Mouse (Mus musculus) CH12.LX (cell line): Measurements from ENCODE around the gene Serpinf1.

ENCODE experiments used
- CTCF ChIP-seq, 2 experiments: IDR thresholded peaks in 1 of 2; conservative IDR thresholded peaks in 1 of 2; 2 replicates each; pipeline ENCODE4 v1.5.1; 2011 to 2012; ENCODE audit warnings: low read depth in 2 of 2, low read length in 2 of 2, improper control_type of control experiment in 1 of 2, inconsistent platforms in 1 of 2, mild to moderate bottlenecking in 1 of 2, moderate library complexity in 1 of 2
- GABPA ChIP-seq: IDR thresholded peaks from 2 replicates; pipeline ENCODE4 v1.6.1; 2012; ENCODE audit warnings: low read depth, low read length, improper control_type of control experiment, inconsistent platforms; ENCODE audit not compliant: insufficient replicate concordance
- MAX ChIP-seq: IDR thresholded peaks from 2 replicates; pipeline ENCODE4 v1.6.1; 2011; ENCODE audit warnings: low read length, improper control_type of control experiment
- MAZ ChIP-seq: IDR thresholded peaks from 2 replicates; pipeline ENCODE4 v1.6.1; 2012; ENCODE audit warnings: low read depth, mild to moderate bottlenecking, inconsistent platforms, low read length, improper control_type of control experiment, moderate library complexity
- POLR2A ChIP-seq: IDR thresholded peaks from 2 replicates; pipeline ENCODE4 v1.6.1; 2011; ENCODE audit warnings: low read depth, mild to moderate bottlenecking, improper control_type of control experiment, low read length
- SIN3A ChIP-seq: IDR thresholded peaks from 2 replicates; pipeline ENCODE4 v1.6.1; 2012; ENCODE audit warnings: low read length, improper control_type of control experiment, inconsistent platforms
- SMC3 ChIP-seq: IDR thresholded peaks from 2 replicates; pipeline ENCODE4 v1.6.1; 2011; ENCODE audit warnings: low read depth, low read length, improper control_type of control experiment
- ZNF384 ChIP-seq: IDR thresholded peaks from 2 replicates; pipeline ENCODE4 v1.6.1; 2012; ENCODE audit warnings: low read depth, low read length, improper control_type of control experiment, inconsistent platforms

DNA sequence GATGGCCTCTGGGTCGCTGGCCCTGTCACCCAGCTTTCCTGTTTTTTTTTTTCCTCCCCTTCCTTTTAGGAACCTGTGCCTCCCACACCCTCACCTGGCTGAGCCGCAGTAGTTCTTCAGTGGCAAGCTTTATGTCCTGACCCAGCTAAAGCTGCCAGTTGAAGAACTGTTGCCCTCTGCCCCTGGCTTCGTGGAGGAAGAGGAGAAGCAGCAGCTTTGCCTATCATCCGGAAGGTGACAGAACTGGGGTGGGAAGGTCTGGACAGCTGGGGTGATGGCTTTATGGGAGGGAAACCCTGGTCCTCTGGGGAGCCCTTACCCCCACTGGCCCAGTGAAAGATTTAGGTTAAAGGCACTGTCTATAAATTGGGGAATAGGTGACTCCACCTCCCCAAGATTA is 41.1 kb upstream of the Serpinf1 start:
- no peak for TF ChIP-seq MAX
- no peak for TF ChIP-seq SMC3
- no peak for TF ChIP-seq GABPA
- TF ChIP-seq POLR2A, result no peak
- no peak for TF ChIP-seq MAZ
- TF ChIP-seq CTCF (conservative IDR thresholded peaks at IDR 0.05 in 1 of 2, IDR thresholded peaks at IDR 0.05 in 1 of 2; ENCODE audit: low read depth in 2 of 2, low read length in 2 of 2), result no peak
- no peak for TF ChIP-seq SIN3A
- no peak for TF ChIP-seq ZNF384
